Mouse (Mus musculus): ENCODE measurements at regions not wholly inside any gene's neighbourhood (a gene's known extent, or its start where the extent isn't known, plus 50 kb on each side); places are given as distances from the start of the nearest gene placed in this dataset.
A peak's percentile ranks its signal among the peaks of the same experiment; 100 is the strongest.

GRCm38 (mm10) chr14:25120506-25120905, 338.5 kb upstream of the Zmiz1 start:
- no peak for DNase-seq (ENCODE audit: low spot score in 2 of 2)

- no peak for DNase-seq (ENCODE audit: low spot score in 2 of 2)
Measured at GRCm38 (mm10) chr14:25122971-25123535, 335.9 kb upstream of the Zmiz1 start.

- DNase-seq (ENCODE audit: low spot score in 2 of 2) = no peak
Measured at GRCm38 (mm10) chr14:25123541-25124337, 335.2 kb upstream of the Zmiz1 start.

GRCm38 (mm10) chr14:25126544-25126943, 332.4 kb upstream of the Zmiz1 start:
- DNase-seq (ENCODE audit: low spot score in 2 of 2) = no peak

GRCm38 (mm10) chr14:25127544-25128159, 331.3 kb upstream of the Zmiz1 start:
- peak in 1 of 2 experiments; percentile 48 for DNase-seq (ENCODE audit: low spot score in 2 of 2)

- DNase-seq (ENCODE audit: low spot score in 2 of 2) = no peak
Measured at GRCm38 (mm10) chr14:25128160-25128547, 330.8 kb upstream of the Zmiz1 start.

- peak in 1 of 2 experiments; percentile 25 for DNase-seq (ENCODE audit: low spot score in 2 of 2)
Measured at GRCm38 (mm10) chr14:25135371-25135770, 323.6 kb upstream of the Zmiz1 start.

- peak in 1 of 2 experiments; percentile 72 for DNase-seq (ENCODE audit: low spot score in 2 of 2)
Measured at GRCm38 (mm10) chr14:25137312-25137711, 321.7 kb upstream of the Zmiz1 start.

GRCm38 (mm10) chr14:25138485-25138884, 320.5 kb upstream of the Zmiz1 start:
- no peak for DNase-seq (ENCODE audit: low spot score in 2 of 2)

- no peak for DNase-seq (ENCODE audit: low spot score in 2 of 2)
Measured at GRCm38 (mm10) chr14:25141933-25142332, 317.1 kb upstream of the Zmiz1 start.

GRCm38 (mm10) chr14:25143051-25143450, 315.9 kb upstream of the Zmiz1 start:
- no peak for DNase-seq (ENCODE audit: low spot score in 2 of 2)

- DNase-seq (ENCODE audit: low spot score in 2 of 2) = no peak
Measured at GRCm38 (mm10) chr14:25147731-25148130, 311.3 kb upstream of the Zmiz1 start.

- no peak for DNase-seq (ENCODE audit: low spot score in 2 of 2)
Measured at GRCm38 (mm10) chr14:25150968-25151367, 308.0 kb upstream of the Zmiz1 start.

- DNase-seq (ENCODE audit: low spot score in 2 of 2) = no peak
Measured at GRCm38 (mm10) chr14:25151485-25151884, 307.5 kb upstream of the Zmiz1 start.

- DNase-seq (ENCODE audit: low spot score in 2 of 2) = no peak
Measured at GRCm38 (mm10) chr14:25153573-25153972, 305.4 kb upstream of the Zmiz1 start.

GRCm38 (mm10) chr14:25154180-25154579, 304.8 kb upstream of the Zmiz1 start:
- DNase-seq (ENCODE audit: low spot score in 2 of 2) = no peak

GRCm38 (mm10) chr14:25155008-25155783, 303.8 kb upstream of the Zmiz1 start:
- DNase-seq (ENCODE audit: low spot score in 2 of 2) = no peak

GRCm38 (mm10) chr14:25156171-25156570, 302.8 kb upstream of the Zmiz1 start:
- DNase-seq (ENCODE audit: low spot score in 2 of 2) = peak in 1 of 2 experiments; percentile 37

- no peak for DNase-seq (ENCODE audit: low spot score in 2 of 2)
Measured at GRCm38 (mm10) chr14:25161684-25162321, 297.2 kb upstream of the Zmiz1 start.

GRCm38 (mm10) chr14:25166217-25166616, 292.8 kb upstream of the Zmiz1 start:
- no peak for DNase-seq (ENCODE audit: low spot score in 2 of 2)

GRCm38 (mm10) chr14:25167604-25168003, 291.4 kb upstream of the Zmiz1 start:
- no peak for DNase-seq (ENCODE audit: low spot score in 2 of 2)

Data from left cerebral cortex, adult 8-10 months (tissue).